Mouse (Mus musculus): ENCODE measurements around the gene Dnmt3a. TPM values are rescaled to one million over a fixed set of nuclear protein-coding genes. Genes with fewer than 3 reads are reported as not detected.

Dnmt3a gene
- total and polyA plus RNA-seq, 2 experiments from 2014 or later, result 31.7 to 76.0 TPM

GRCm38 (mm10) chr12:3897057-3897545, 91.3 kb downstream of the Dnmt3a start:
- no peak for ATAC-seq (ENCODE audit: insufficient read depth, low read depth)

GRCm38 (mm10) chr12:3898811-3899210, 93.0 kb downstream of the Dnmt3a start:
- H3K4me3 ChIP-seq (ENCODE audit: low read depth, low read length), result no peak overlapping the region
- H3K9me3 ChIP-seq (replicated peaks; ENCODE audit: control insufficient read depth, low read length), result no peaks in the 10 kb centered on the region
- TF ChIP-seq CTCF (IDR thresholded peaks at IDR 0.05; ENCODE audit: low read depth) (no peak), EP300 (IDR thresholded peaks at IDR 0.05; ENCODE audit: low read depth) (no peak)
- peaks cover 87% of the 10 kb centered on the region for H3K36me3 ChIP-seq (replicated peaks; ENCODE audit: control insufficient read depth, insufficient read depth, low read length)
- DNase-seq (ENCODE audit: low spot score) (no peak), ATAC-seq (ENCODE audit: insufficient read depth, low read depth) (no peak)
- no peaks in the 10 kb centered on the region for H3K27me3 ChIP-seq (ENCODE audit: control insufficient read depth, insufficient read depth, low read length)
- H3K4me1 ChIP-seq (ENCODE audit: control insufficient read depth, insufficient read depth), result no peaks in the 10 kb centered on the region
- no peak overlapping the region for H3K27ac ChIP-seq (ENCODE audit: low read depth)
- WGBS, result 96% methylated on average over 2 of the region's 2 CpGs
- no peak overlapping the region for H3K9ac ChIP-seq (replicated peaks; ENCODE audit: low read depth, low read length)
- no peak overlapping the region for H3K4me2 ChIP-seq (ENCODE audit: low read depth, low read length)

More at GRCm38 (mm10) chr12:3897057-3897545, 91.3 kb downstream of the Dnmt3a start:
- Histone ChIP-seq H3K4me1 (ENCODE audit: control insufficient read depth, insufficient read depth) (peaks cover 7% of the 10 kb centered on the region; the same call in 1 of the 2 replicates), H3K27me3 (ENCODE audit: control insufficient read depth, insufficient read depth, low read length) (no peaks in the 10 kb centered on the region), H3K4me3 (ENCODE audit: low read depth, low read length) (no peak overlapping the region), H3K9me3 (replicated peaks; ENCODE audit: control insufficient read depth, low read length) (no peaks in the 10 kb centered on the region), H3K27ac (ENCODE audit: low read depth) (no peak overlapping the region), H3K9ac (replicated peaks; ENCODE audit: low read depth, low read length) (no peak overlapping the region), H3K36me3 (replicated peaks; ENCODE audit: control insufficient read depth, insufficient read depth, low read length) (peaks cover 71% of the 10 kb centered on the region), H3K4me2 (ENCODE audit: low read depth, low read length) (no peak overlapping the region)
- no peak for TF ChIP-seq EP300 (IDR thresholded peaks at IDR 0.05; ENCODE audit: low read depth)
- TF ChIP-seq CTCF (IDR thresholded peaks at IDR 0.05; ENCODE audit: low read depth), result no peak
- WGBS, result 93% methylated on average over 9 of the region's 9 CpGs
- DNase-seq (ENCODE audit: low spot score), result no peak

GRCm38 (mm10) chr12:3905436-3905835, 99.6 kb downstream of the Dnmt3a start:
- WGBS, result 86% methylated on average over 9 of the region's 9 CpGs
- TF ChIP-seq CTCF (IDR thresholded peaks at IDR 0.05; ENCODE audit: low read depth), result no peak
- TF ChIP-seq EP300 (IDR thresholded peaks at IDR 0.05; ENCODE audit: low read depth), result no peak

GRCm38 (mm10) chr12:3906308-3906707, 100.5 kb downstream of the Dnmt3a start:
- no peak overlapping the region for H3K27ac ChIP-seq (ENCODE audit: low read depth)
- TF ChIP-seq CTCF (IDR thresholded peaks at IDR 0.05; ENCODE audit: low read depth) (no peak), EP300 (IDR thresholded peaks at IDR 0.05; ENCODE audit: low read depth) (no peak)
- no peaks in the 10 kb centered on the region for H3K27me3 ChIP-seq (ENCODE audit: control insufficient read depth, insufficient read depth, low read length)
- DNase-seq (ENCODE audit: low spot score) (no peak), ATAC-seq (ENCODE audit: insufficient read depth, low read depth) (no peak)
- no peak overlapping the region for H3K4me3 ChIP-seq (ENCODE audit: low read depth, low read length)
- no peak overlapping the region for H3K9ac ChIP-seq (replicated peaks; ENCODE audit: low read depth, low read length)
- H3K36me3 ChIP-seq (replicated peaks; ENCODE audit: control insufficient read depth, insufficient read depth, low read length), result peaks cover 86% of the 10 kb centered on the region
- no peak overlapping the region for H3K4me2 ChIP-seq (ENCODE audit: low read depth, low read length)
- no peaks in the 10 kb centered on the region for H3K4me1 ChIP-seq (ENCODE audit: control insufficient read depth, insufficient read depth)
- no peaks in the 10 kb centered on the region for H3K9me3 ChIP-seq (replicated peaks; ENCODE audit: control insufficient read depth, low read length)

More at GRCm38 (mm10) chr12:3905436-3905835, 99.6 kb downstream of the Dnmt3a start:
- no peak overlapping the region for H3K9ac ChIP-seq (replicated peaks; ENCODE audit: low read depth, low read length)
- ATAC-seq (ENCODE audit: insufficient read depth, low read depth) (no peak), DNase-seq (ENCODE audit: low spot score) (no peak)
- H3K27me3 ChIP-seq (ENCODE audit: control insufficient read depth, insufficient read depth, low read length), result no peaks in the 10 kb centered on the region
- no peak overlapping the region for H3K27ac ChIP-seq (ENCODE audit: low read depth)
- H3K4me2 ChIP-seq (ENCODE audit: low read depth, low read length), result no peak overlapping the region
- no peaks in the 10 kb centered on the region for H3K4me1 ChIP-seq (ENCODE audit: control insufficient read depth, insufficient read depth)
- no peaks in the 10 kb centered on the region for H3K9me3 ChIP-seq (replicated peaks; ENCODE audit: control insufficient read depth, low read length)
- H3K36me3 ChIP-seq (replicated peaks; ENCODE audit: control insufficient read depth, insufficient read depth, low read length), result peaks cover 86% of the 10 kb centered on the region
- no peak overlapping the region for H3K4me3 ChIP-seq (ENCODE audit: low read depth, low read length)

GRCm38 (mm10) chr12:3907008-3907407, 101.2 kb downstream of the Dnmt3a start:
- Histone ChIP-seq H3K4me1 (ENCODE audit: control insufficient read depth, insufficient read depth) (no peaks in the 10 kb centered on the region), H3K4me2 (ENCODE audit: low read depth, low read length) (no peak overlapping the region), H3K9me3 (replicated peaks; ENCODE audit: control insufficient read depth, low read length) (no peaks in the 10 kb centered on the region), H3K27me3 (ENCODE audit: control insufficient read depth, insufficient read depth, low read length) (no peaks in the 10 kb centered on the region), H3K9ac (replicated peaks; ENCODE audit: low read depth, low read length) (no peak overlapping the region), H3K36me3 (replicated peaks; ENCODE audit: control insufficient read depth, insufficient read depth, low read length) (peaks cover 79% of the 10 kb centered on the region), H3K4me3 (ENCODE audit: low read depth, low read length) (no peak overlapping the region), H3K27ac (ENCODE audit: low read depth) (no peak overlapping the region)
- TF ChIP-seq CTCF (IDR thresholded peaks at IDR 0.05; ENCODE audit: low read depth), result no peak
- TF ChIP-seq EP300 (IDR thresholded peaks at IDR 0.05; ENCODE audit: low read depth), result no peak
- ATAC-seq (ENCODE audit: insufficient read depth, low read depth), result no peak
- 82% methylated on average over 4 of the region's 4 CpGs for WGBS
- DNase-seq (ENCODE audit: low spot score), result no peak

- H3K9me3 ChIP-seq (replicated peaks; ENCODE audit: control insufficient read depth, low read length), result no peaks in the 10 kb centered on the region
- no peak for DNase-seq (ENCODE audit: low spot score)
- no peak overlapping the region for H3K4me2 ChIP-seq (ENCODE audit: low read depth, low read length)
- H3K27me3 ChIP-seq (ENCODE audit: control insufficient read depth, insufficient read depth, low read length), result no peaks in the 10 kb centered on the region
- 84% methylated on average over 13 of the region's 13 CpGs for WGBS
- H3K4me1 ChIP-seq (ENCODE audit: control insufficient read depth, insufficient read depth), result no peaks in the 10 kb centered on the region
- peaks cover 75% of the 10 kb centered on the region for H3K36me3 ChIP-seq (replicated peaks; ENCODE audit: control insufficient read depth, insufficient read depth, low read length)
- H3K4me3 ChIP-seq (ENCODE audit: low read depth, low read length), result no peak overlapping the region
- no peak overlapping the region for H3K27ac ChIP-seq (ENCODE audit: low read depth)
- ATAC-seq (ENCODE audit: insufficient read depth, low read depth), result no peak
- no peak overlapping the region for H3K9ac ChIP-seq (replicated peaks; ENCODE audit: low read depth, low read length)
- TF ChIP-seq EP300 (IDR thresholded peaks at IDR 0.05; ENCODE audit: low read depth), result no peak
- no peak for TF ChIP-seq CTCF (IDR thresholded peaks at IDR 0.05; ENCODE audit: low read depth)
Observed at GRCm38 (mm10) chr12:3907418-3907817, 101.6 kb downstream of the Dnmt3a start.
